Mouse (Mus musculus) gastrocnemius, postnatal 14 days (tissue): ENCODE measurements at regions not wholly inside any gene's neighbourhood (a gene's known extent, or its start where the extent isn't known, plus 50 kb on each side); places are given as distances from the start of the nearest gene placed in this dataset.
A peak's percentile ranks its signal among the peaks of the same experiment; 100 is the strongest.
"Not testable (repeated sequence)": the region's sequence is repeated elsewhere in the genome, so short reads cannot be mapped to it uniquely, and the experiment has no call there.

Experiments used
- DNase-seq: peaks from one replicate; pipeline ENCODE4 v3.0.0; 2021; ENCODE audit warnings: mixed read lengths
- intact Hi-C: fragments of 180-260 bp; cut with DNase I; formaldehyde crosslinking; loops from one replicate; pipeline ENCODE4 v1.15.1; 2025; ENCODE audit warnings: low total_unique reads

- no peak for DNase-seq
- intact Hi-C loops, result no loop called here
Observed at GRCm38 (mm10) chr4:93584328-93584727, 249.0 kb upstream of the Tusc1 start.

- intact Hi-C loops, result no loop called here
- DNase-seq, result no peak
Observed at GRCm38 (mm10) chr4:93583670-93584303, 248.5 kb upstream of the Tusc1 start.

GRCm38 (mm10) chr4:93579343-93579742, 244.0 kb upstream of the Tusc1 start:
- DNase-seq, result no peak
- intact Hi-C loops, result no loop called here

GRCm38 (mm10) chr4:93567487-93568259, 232.4 kb upstream of the Tusc1 start:
- intact Hi-C loops, result no loop called here

GRCm38 (mm10) chr4:93555787-93556760, 220.8 kb upstream of the Tusc1 start:
- intact Hi-C loops, result no loop called here
- DNase-seq, result no peak

More at GRCm38 (mm10) chr4:93567487-93568259, 232.4 kb upstream of the Tusc1 start:
- no peak for DNase-seq

- intact Hi-C loops, DNase-seq: not testable (repeated sequence)
Observed at GRCm38 (mm10) chr4:93555181-93555580, 219.9 kb upstream of the Tusc1 start.

GRCm38 (mm10) chr4:93552489-93553160, 217.3 kb upstream of the Tusc1 start:
- no peak for DNase-seq
- intact Hi-C loops, result no loop called here

- peak; percentile 87 for DNase-seq
- intact Hi-C loops, result no loop called here
Observed at GRCm38 (mm10) chr4:93551086-93551485, 215.8 kb upstream of the Tusc1 start.

- intact Hi-C loops, result no loop called here
- no peak for DNase-seq
Observed at GRCm38 (mm10) chr4:93540588-93540987, 205.3 kb upstream of the Tusc1 start.

- intact Hi-C loops, result no loop called here
Observed at GRCm38 (mm10) chr4:93527382-93527781, 192.1 kb upstream of the Tusc1 start.

GRCm38 (mm10) chr4:93520454-93521100, 185.3 kb upstream of the Tusc1 start:
- intact Hi-C loops, result no loop called here
- DNase-seq, result no peak

More at GRCm38 (mm10) chr4:93527382-93527781, 192.1 kb upstream of the Tusc1 start:
- no peak for DNase-seq

GRCm38 (mm10) chr4:93518925-93519324, 183.6 kb upstream of the Tusc1 start:
- intact Hi-C loops, result no loop called here
- DNase-seq, result no peak

GRCm38 (mm10) chr4:93510771-93511170, 175.5 kb upstream of the Tusc1 start:
- intact Hi-C loops, result no loop called here
- no peak for DNase-seq

- intact Hi-C loops, result no loop called here
- no peak for DNase-seq
Observed at GRCm38 (mm10) chr4:93496871-93497270, 161.6 kb upstream of the Tusc1 start.

- intact Hi-C loops, result no loop called here
- DNase-seq, result no peak
Observed at GRCm38 (mm10) chr4:93494319-93494718, 159.0 kb upstream of the Tusc1 start.

- DNase-seq, result no peak
- intact Hi-C loops, result no loop called here
Observed at GRCm38 (mm10) chr4:93493905-93494304, 158.6 kb upstream of the Tusc1 start.

GRCm38 (mm10) chr4:93493326-93493725, 158.0 kb upstream of the Tusc1 start:
- intact Hi-C loops, result no loop called here
- no peak for DNase-seq

GRCm38 (mm10) chr4:93488570-93488969, 153.3 kb upstream of the Tusc1 start:
- DNase-seq, result no peak
- intact Hi-C loops, result no loop called here

GRCm38 (mm10) chr4:93486455-93486854, 151.1 kb upstream of the Tusc1 start:
- no peak for DNase-seq
- intact Hi-C loops, result no loop called here
